11 mouse cellular contexts compared by ENCODE assay signal in genomic region chr7:97248136-97248535, GRCm38 (mm10).
DNase-seq lines count a peak whose midpoint lies in the region; ATAC-seq and TF ChIP-seq lines count a peak whose summit lies in the region.
"Had no signal": no experiment of that assay in that cellular context is flagged by ENCODE, and none has a peak within 500 bp of the region (broad histone marks: within the 10 kb centered on the region; RNA-seq: fewer than 3 reads in every experiment).

No protein-coding gene starts in this region.

- TF ChIP-seq CTCF in embryonic fibroblast, embryonic 13.5 days (IDR thresholded peaks at IDR 0.05; ENCODE audit: borderline replicate concordance, insufficient read depth, low read length) = no peak

- no peak for TF ChIP-seq POLR2A in embryonic fibroblast, embryonic 13.5 days (IDR thresholded peaks at IDR 0.05; ENCODE audit: low read depth, low read length)

- no peaks in the 10 kb centered on the region for H3K9me3 ChIP-seq in lung, embryonic 16.5 days (ENCODE audit: control insufficient read depth, low read length)
- H3K9me3 ChIP-seq in kidney, embryonic 16.5 days (ENCODE audit: low read length) = no peaks in the 10 kb centered on the region
- H3K9me3 ChIP-seq in intestine, embryonic 15.5 days = no peaks in the 10 kb centered on the region
- H3K9me3 ChIP-seq: megakaryocyte, embryonic 14.5 days; stomach, embryonic 15.5 days had no signal

- 58% methylated on average over 5 of the region's 5 CpGs for WGBS in lung, embryonic 16.5 days
- WGBS in kidney, embryonic 16.5 days = 26% methylated on average over 5 of the region's 5 CpGs
- WGBS in intestine, embryonic 15.5 days = 75% methylated on average over 5 of the region's 5 CpGs

- no peaks in the 10 kb centered on the region for H3K36me3 ChIP-seq in lung, embryonic 16.5 days (ENCODE audit: control insufficient read depth, insufficient read depth, low read length)
- H3K36me3 ChIP-seq in kidney, embryonic 16.5 days (ENCODE audit: insufficient read depth, low read length) = no peaks in the 10 kb centered on the region
- no peaks in the 10 kb centered on the region for H3K36me3 ChIP-seq in intestine, embryonic 15.5 days
- H3K36me3 ChIP-seq: stomach, embryonic 15.5 days had no signal

- H3K4me2 ChIP-seq in lung, embryonic 16.5 days (ENCODE audit: low read depth, low read length) = no peak overlapping the region
- no peak overlapping the region for H3K4me2 ChIP-seq in kidney, embryonic 16.5 days (replicated peaks; ENCODE audit: low read depth, low read length)
- H3K4me2 ChIP-seq in intestine, embryonic 15.5 days (replicated peaks) = no peak overlapping the region
- H3K4me2 ChIP-seq: stomach, embryonic 15.5 days had no signal

- no peak overlapping the region for H3K27ac ChIP-seq in lung, embryonic 16.5 days (ENCODE audit: low read length)
- H3K27ac ChIP-seq in embryonic fibroblast, embryonic 13.5 days (ENCODE audit: insufficient read depth, low read length) = peak overlapping the region; percentile 55
- H3K27ac ChIP-seq in kidney, embryonic 16.5 days (ENCODE audit: low read length) = peak overlapping the region; percentile 28; the same call in 1 of the 2 replicates
- no peak overlapping the region for H3K27ac ChIP-seq in intestine, embryonic 15.5 days

- ATAC-seq in frontal cortex, adult (ENCODE audit: low TSS enrichment) = 0 out of 2 replicates have a peak, but pooled peaks have one; percentile 32
- 0 out of 2 replicates have a peak, but pooled peaks have one; percentile 15 for ATAC-seq in lung, embryonic 16.5 days (ENCODE audit: low read depth)
- ATAC-seq in kidney, embryonic 16.5 days (ENCODE audit: low FRiP score, low TSS enrichment) = peak; percentile 92
- no peak for ATAC-seq in intestine, embryonic 15.5 days

- H3K4me1 ChIP-seq in lung, embryonic 16.5 days (replicated peaks; ENCODE audit: control insufficient read depth, insufficient read depth, low read length) = peaks cover 9% of the 10 kb centered on the region
- peaks cover 12% of the 10 kb centered on the region for H3K4me1 ChIP-seq in embryonic fibroblast, embryonic 13.5 days (ENCODE audit: control insufficient read depth, insufficient read depth, low read length)
- peaks cover 21% of the 10 kb centered on the region for H3K4me1 ChIP-seq in kidney, embryonic 16.5 days (ENCODE audit: insufficient read depth, low read length)
- H3K4me1 ChIP-seq in intestine, embryonic 15.5 days (replicated peaks) = 0 out of 2 replicates have a peak, but pooled peaks cover 4% of the 10 kb centered on the region

- intact Hi-C loops in left cerebral cortex, postnatal 14 days (cut with DNase I) = loop anchor here (5.0 kb wide), 1 partner anchor 166 kb away; the partner anchor contains the start of gene Gab2

- H3K27me3 ChIP-seq in lung, embryonic 16.5 days (ENCODE audit: control insufficient read depth, insufficient read depth, low read depth, low read length) = no peaks in the 10 kb centered on the region
- H3K27me3 ChIP-seq in kidney, embryonic 16.5 days (ENCODE audit: insufficient read depth, low read length) = no peaks in the 10 kb centered on the region
- no peaks in the 10 kb centered on the region for H3K27me3 ChIP-seq in intestine, embryonic 15.5 days (replicated peaks)
- H3K27me3 ChIP-seq: megakaryocyte, embryonic 14.5 days; stomach, embryonic 15.5 days had no signal

- no peak overlapping the region for H3K9ac ChIP-seq in lung, embryonic 16.5 days (ENCODE audit: low read length)
- H3K9ac ChIP-seq in kidney, embryonic 16.5 days (replicated peaks; ENCODE audit: low read length) = no peak overlapping the region
- H3K9ac ChIP-seq in intestine, embryonic 15.5 days = no peak overlapping the region
- H3K9ac ChIP-seq: stomach, embryonic 15.5 days had no signal

- H3K4me3 ChIP-seq in lung, embryonic 16.5 days (ENCODE audit: low read length) = no peak overlapping the region
- H3K4me3 ChIP-seq in embryonic fibroblast, embryonic 13.5 days (ENCODE audit: insufficient read depth, low read length) = no peak overlapping the region
- H3K4me3 ChIP-seq in kidney, embryonic 16.5 days (ENCODE audit: low read length) = no peak overlapping the region
- H3K4me3 ChIP-seq in intestine, embryonic 15.5 days (replicated peaks) = no peak overlapping the region
- H3K4me3 ChIP-seq: megakaryocyte, embryonic 14.5 days; stomach, embryonic 15.5 days had no signal

- DNase-seq in frontal cortex, postnatal 10 days (ENCODE audit: low spot score in 2 of 2) = no peak
- no peak for DNase-seq in lung, postnatal 14 days
- no peak for DNase-seq in left cerebral cortex, postnatal 14 days (ENCODE audit: low spot score in 2 of 2)
- DNase-seq: B cell, adult 2 months had no signal

Comparison
In these comparisons a context has a peak if more than half of its experiments do, and no peak if none do; other contexts are left out.
1. H3K27ac ChIP-seq: peak in embryonic fibroblast, embryonic 13.5 days (single experiment) and kidney, embryonic 16.5 days (single experiment); none in lung, embryonic 16.5 days (single experiment) and intestine, embryonic 15.5 days (single experiment).